29 mouse cellular contexts compared by ENCODE assay signal in genomic region chr6:129275624-129276203, GRCm38 (mm10). TPM values are rescaled to one million over a fixed set of nuclear protein-coding genes. Genes with fewer than 3 reads are reported as not detected.
DNase-seq lines count a peak whose midpoint lies in the region; ATAC-seq and TF ChIP-seq lines count a peak whose summit lies in the region.
"Had no signal": no experiment of that assay in that cellular context is flagged by ENCODE, and none has a peak within 500 bp of the region (broad histone marks: within the 10 kb centered on the region; RNA-seq: fewer than 3 reads in every experiment).

No protein-coding gene starts in this region.

- H3K27me3 ChIP-seq in spleen, adult 2 months (ENCODE audit: control insufficient read depth, insufficient read depth, low read length) = no peaks in the 10 kb centered on the region
- H3K27me3 ChIP-seq in CH12.LX (replicated peaks) = no peaks in the 10 kb centered on the region
- H3K27me3 ChIP-seq in splenic B cell, adult 2 months (ENCODE audit: control insufficient read depth, insufficient read depth, low read length, poor library complexity, severe bottlenecking) = no peaks in the 10 kb centered on the region
- H3K27me3 ChIP-seq: heart, embryonic 13.5 days; hindbrain, embryonic 13.5 days; liver, embryonic 13.5 days; neural tube, embryonic 12.5 days had no signal

- peaks cover 2% of the 10 kb centered on the region; the same call in 1 of the 2 replicates for H3K36me3 ChIP-seq in spleen, adult 2 months (ENCODE audit: control insufficient read depth, insufficient read depth, low read length)
- H3K36me3 ChIP-seq in CH12.LX (replicated peaks in 1 of 2; ENCODE audit: control insufficient read depth in 1 of 2, insufficient read depth in 1 of 2, low read length in 1 of 2) = peaks cover 11 to 22% of the 10 kb centered on the region in 2 experiments
- 0 out of 2 replicates have a peak, but pooled peaks cover 2% of the 10 kb centered on the region for H3K36me3 ChIP-seq in splenic B cell, adult 2 months (ENCODE audit: control insufficient read depth, insufficient read depth, low read length, poor library complexity, severe bottlenecking)
- H3K36me3 ChIP-seq: forebrain, embryonic 10.5 days; heart, embryonic 13.5 days; hindbrain, embryonic 13.5 days; liver, embryonic 13.5 days; neural tube, embryonic 12.5 days had no signal

- no peak overlapping the region; the same call in 1 of the 2 replicates for H3K4me3 ChIP-seq in spleen, adult 2 months (ENCODE audit: extremely low read depth, insufficient read depth, insufficient read length)
- H3K4me3 ChIP-seq in CH12.LX (replicated peaks in 1 of 3; ENCODE audit: low read depth in 2 of 3, low read length in 2 of 3, poor library complexity in 1 of 3) = peak overlapping the region; percentile 18 to 77 (median 43)
- H3K4me3 ChIP-seq: forebrain, embryonic 10.5 days; gastrocnemius, adult 2 months; heart, embryonic 13.5 days; hindbrain, embryonic 13.5 days; liver, embryonic 13.5 days; neural tube, embryonic 12.5 days had no signal

- no peaks in the 10 kb centered on the region for H3K9me3 ChIP-seq in CH12.LX (replicated peaks; ENCODE audit: low read length)
- H3K9me3 ChIP-seq: forebrain, embryonic 10.5 days; heart, embryonic 13.5 days; hindbrain, embryonic 13.5 days; liver, embryonic 13.5 days; neural tube, embryonic 12.5 days had no signal

- dilution Hi-C loops in CH12.LX (cut with MboI; ENCODE audit: extremely low pct_ligation_motif_present, extremely low pct_unique_long_range_greater_than_20kb, low sequenced_read_pairs) = no loop called here

- no peak; the same call in 1 of the 2 replicates for TF ChIP-seq RAD21 in CH12.LX (IDR thresholded peaks at IDR 0.05; ENCODE audit: low read depth, low read length)

- H3K27ac ChIP-seq in spleen, adult 2 months (ENCODE audit: insufficient read depth, low read length) = peak overlapping the region; percentile 30; the same call in 1 of the 2 replicates
- peak overlapping the region; percentile 96 for H3K27ac ChIP-seq in CH12.LX (ENCODE audit: insufficient read depth, low read depth)
- H3K27ac ChIP-seq: forebrain, embryonic 10.5 days; gastrocnemius, adult 2 months; heart, embryonic 13.5 days; hindbrain, embryonic 13.5 days; liver, embryonic 13.5 days; neural tube, embryonic 12.5 days had no signal

- no peak for TF ChIP-seq POLR2A in spleen, adult 2 months (IDR thresholded peaks at IDR 0.05; ENCODE audit: low read depth, low read length)
- TF ChIP-seq POLR2A in CH12.LX (IDR thresholded peaks at IDR 0.05; ENCODE audit: low read depth, low read length) = no peak

- TF ChIP-seq EP300 in CH12.LX (IDR thresholded peaks at IDR 0.05; ENCODE audit: low read length) = peak; percentile 84

- H3K79me2 ChIP-seq in CH12.LX (replicated peaks; ENCODE audit: control insufficient read depth, extremely low read depth, insufficient read depth, poor library complexity, severe bottlenecking) = peaks cover 33% of the 10 kb centered on the region

- WGBS in spleen, adult 2 months = 4% methylated on average over 3 of the region's 3 CpGs

- H3K9ac ChIP-seq in CH12.LX (ENCODE audit: insufficient read depth, low read depth) = peak overlapping the region; percentile 71
- H3K9ac ChIP-seq: forebrain, postnatal 0 days; heart, embryonic 13.5 days; hindbrain, embryonic 13.5 days; liver, embryonic 13.5 days; neural tube, embryonic 12.5 days had no signal

- peak; percentile 44 for ATAC-seq in inflammation-experienced regulatory T-cells, adult 6 months
- ATAC-seq: forebrain, postnatal 0 days; intestine, embryonic 16.5 days; lung, postnatal 0 days; midbrain, embryonic 16.5 days had no signal

- H3K4me1 ChIP-seq in spleen, adult 2 months (ENCODE audit: control insufficient read depth, insufficient read depth, insufficient read length) = peaks cover 3% of the 10 kb centered on the region; the same call in 1 of the 2 replicates
- H3K4me1 ChIP-seq in CH12.LX (ENCODE audit: control insufficient read depth in 1 of 2, insufficient read depth in 2 of 2) = peaks cover 8 to 21% of the 10 kb centered on the region in 2 experiments
- H3K4me1 ChIP-seq: forebrain, embryonic 10.5 days; heart, embryonic 13.5 days; hindbrain, embryonic 13.5 days; liver, embryonic 13.5 days; neural tube, embryonic 12.5 days had no signal

- no peak for DNase-seq in spleen, adult 2 months (ENCODE audit: low read depth in 1 of 2, low spot score in 2 of 2)
- DNase-seq in spleen, postnatal 4 days (ENCODE audit: low spot score in 2 of 2) = no peak
- DNase-seq in CH12.LX (ENCODE audit: extremely low read depth) = peak; percentile 69
- DNase-seq in splenic B cell, adult 2 months (ENCODE audit: low read depth, low spot score) = peak; percentile 50
- no peak for DNase-seq in lung, postnatal 10 days
- no peak for DNase-seq in neural tube, embryonic 10.5 days (ENCODE audit: extremely low spot score, low spot score)
- DNase-seq: adrenal gland, postnatal 14 days; cerebellum, adult 11 months; cerebellum, postnatal 10 days; embryo, embryonic 11 days; forebrain, postnatal 0 days; gastrocnemius, adult 2 months; heart, adult 11 months; kidney, postnatal 4 days; layer of hippocampus, adult 9-11 months; liver, embryonic 13.5 days had no signal

- H3K4me2 ChIP-seq in CH12.LX (ENCODE audit: insufficient read depth, low read depth, poor library complexity, severe bottlenecking) = peak overlapping the region; percentile 74; the same call in 1 of the 2 replicates
- H3K4me2 ChIP-seq: heart, embryonic 13.5 days; hindbrain, embryonic 13.5 days; neural tube, embryonic 12.5 days had no signal

- in situ Hi-C loops in CH12.LX (cut with MboI; ENCODE audit: low pct_ligation_motif_present, low pct_unique_long_range_greater_than_20kb, low sequenced_read_pairs) = no loop called here

- TF ChIP-seq CTCF in spleen, adult 2 months (IDR thresholded peaks at IDR 0.05; ENCODE audit: extremely low read depth, insufficient read depth, insufficient read length, insufficient replicate concordance) = no peak
- TF ChIP-seq CTCF in CH12.LX (conservative IDR thresholded peaks at IDR 0.05 in 1 of 2, IDR thresholded peaks at IDR 0.05 in 1 of 2; ENCODE audit: low read depth in 2 of 2, low read length in 2 of 2) = no peak

TF ChIP-seq in CH12.LX, 34 proteins besides CTCF, POLR2A, EP300 and RAD21 (continues in another document):
- TF ChIP-seq ZKSCAN1 (IDR thresholded peaks at IDR 0.05; ENCODE audit: borderline replicate concordance, low read depth, low read length) = no peak
- TF ChIP-seq ZNF384 (IDR thresholded peaks at IDR 0.05; ENCODE audit: low read depth, low read length) = 0 out of 2 replicates have a peak, but pooled peaks have one; percentile 12
- TF ChIP-seq JUND (conservative IDR thresholded peaks at IDR 0.05; ENCODE audit: low read depth, low read length) = peak; percentile 69; the same call in 1 of the 2 replicates
- TF ChIP-seq SIN3A (IDR thresholded peaks at IDR 0.05; ENCODE audit: low read length) = peak; percentile 82
- TF ChIP-seq ETS1 (conservative IDR thresholded peaks at IDR 0.05; ENCODE audit: low read depth, low read length) = peak; percentile 83
- peak; percentile 51; the same call in 1 of the 2 replicates for TF ChIP-seq MAX (IDR thresholded peaks at IDR 0.05; ENCODE audit: low read length)
- TF ChIP-seq IRF4 (IDR thresholded peaks at IDR 0.05; ENCODE audit: low read depth, low read length) = peak; percentile 85
- TF ChIP-seq KAT2A (IDR thresholded peaks at IDR 0.05; ENCODE audit: insufficient replicate concordance, low read length) = 0 out of 2 replicates have a peak, but pooled peaks have one; percentile 49
- no peak for TF ChIP-seq PAX5 (IDR thresholded peaks at IDR 0.05; ENCODE audit: low read length)
- TF ChIP-seq BHLHE40 (IDR thresholded peaks at IDR 0.05; ENCODE audit: low read depth, low read length) = peak; percentile 94
- peak; percentile 90 for TF ChIP-seq MEF2A (IDR thresholded peaks at IDR 0.05; ENCODE audit: borderline replicate concordance, low read depth, low read length)
- peak; percentile 10; the same call in 1 of the 2 replicates for TF ChIP-seq CHD2 (IDR thresholded peaks at IDR 0.05; ENCODE audit: low read length)
- no peak for TF ChIP-seq MAZ (IDR thresholded peaks at IDR 0.05; ENCODE audit: low read depth, low read length)
- peak; percentile 74 for TF ChIP-seq MXI1 (IDR thresholded peaks at IDR 0.05; ENCODE audit: low read depth, low read length)
- TF ChIP-seq USF1 (IDR thresholded peaks at IDR 0.05; ENCODE audit: low read depth, low read length) = no peak
- TF ChIP-seq TCF12 (IDR thresholded peaks at IDR 0.05; ENCODE audit: low read depth, low read length) = peak; percentile 58
- TF ChIP-seq MAFK (IDR thresholded peaks at IDR 0.05; ENCODE audit: insufficient replicate concordance, low read length) = 0 out of 2 replicates have a peak, but pooled peaks have one; percentile 46
- no peak; the same call in 1 of the 2 replicates for TF ChIP-seq HCFC1 (IDR thresholded peaks at IDR 0.05; ENCODE audit: low read depth, low read length)
- TF ChIP-seq MYC (IDR thresholded peaks at IDR 0.05; ENCODE audit: low read depth, low read length) = no peak; the same call in 1 of the 2 replicates
- TF ChIP-seq ELF1 (IDR thresholded peaks at IDR 0.05; ENCODE audit: low read depth, low read length) = no peak
- TF ChIP-seq RCOR1 (conservative IDR thresholded peaks at IDR 0.05; ENCODE audit: low read depth, low read length) = peak; percentile 75; the same call in 1 of the 2 replicates
- peak; percentile 83 for TF ChIP-seq CHD1 (IDR thresholded peaks at IDR 0.05; ENCODE audit: low read depth, low read length)
- TF ChIP-seq GABPA (IDR thresholded peaks at IDR 0.05; ENCODE audit: insufficient replicate concordance, low read depth, low read length) = no peak
- no peak for TF ChIP-seq USF2 (conservative IDR thresholded peaks at IDR 0.05; ENCODE audit: low read depth, low read length)
- no peak for TF ChIP-seq NRF1 (IDR thresholded peaks at IDR 0.05; ENCODE audit: low read depth, low read length)
- no peak for TF ChIP-seq NELFE (IDR thresholded peaks at IDR 0.05; ENCODE audit: low read depth, low read length)
- TF ChIP-seq POLR2AphosphoS2 (IDR thresholded peaks at IDR 0.05; ENCODE audit: low read depth, low read length) = no peak

RNA-seq across cellular contexts. Expression of gene Cd69, which starts 0.5 kb away (rescaled TPM):
- polyA plus RNA-seq in spleen, adult 2 months (2012; rRNA removed) = 4.4 and 5.0 TPM in 2 replicates
- total RNA-seq in CH12.LX (2012; rRNA removed) (112 and 132 TPM in 2 replicates), CH12.LX (2014; rRNA removed) (229 and 269 TPM in 2 replicates)
- 71.2 and 71.3 TPM in 2 replicates for polyA plus RNA-seq in CH12.LX (2012; ENCODE audit: insufficient read length, low read depth)
- 100 to 1,000 TPM; 152 to 264 (median 175) TPM for polyA plus RNA-seq in inflammation-experienced regulatory T-cells, adult 6 months (2017; shearing (Covaris generic))
- total RNA-seq: forebrain, postnatal 0 days; gastrocnemius, adult 2 months; left cerebral cortex, adult 8-10 months had no signal
- polyA plus RNA-seq: heart, embryonic 13.5 days; hindbrain, embryonic 13.5 days; midbrain, embryonic 16.5 days; neural tube, embryonic 12.5 days had no signal

RNA-seq across cellular contexts. Expression of gene 4922502D21Rik, which starts 55.9 kb away (rescaled TPM):
- not detected in 2 replicates for polyA plus RNA-seq in spleen, adult 2 months (2012; rRNA removed)
- total RNA-seq in CH12.LX (2012; rRNA removed) (2.0 and 2.8 TPM in 2 replicates), CH12.LX (2014; rRNA removed) (0.23 and 0.42 TPM in 2 replicates)
- polyA plus RNA-seq in CH12.LX (2012; ENCODE audit: insufficient read length, low read depth) = 0.46 and 0.61 TPM in 2 replicates
- not detected for polyA plus RNA-seq in inflammation-experienced regulatory T-cells, adult 6 months (2017; shearing (Covaris generic))
- total RNA-seq: adrenal gland, postnatal 14 days; forebrain, postnatal 0 days; gastrocnemius, adult 2 months; heart, postnatal 25 days; left cerebral cortex, adult 8-10 months had no signal
- polyA plus RNA-seq: embryonic facial prominence, embryonic 14.5 days; forebrain, embryonic 10.5 days; forebrain, postnatal 0 days; heart, embryonic 13.5 days; hindbrain, embryonic 13.5 days; intestine, embryonic 16.5 days; kidney, embryonic 14.5 days; limb, embryonic 11.5 days; liver, embryonic 13.5 days; lung, postnatal 0 days; midbrain, embryonic 16.5 days; neural tube, embryonic 12.5 days had no signal

Comparison
In these comparisons a context has a peak if more than half of its experiments do, and no peak if none do; other contexts are left out.
1. DNase-seq: peak in CH12.LX (single experiment) and splenic B cell, adult 2 months (single experiment); none in spleen, adult 2 months (0 of 2), spleen, postnatal 4 days (0 of 2), lung, postnatal 10 days (single experiment) and neural tube, embryonic 10.5 days (single experiment).
2. RNA of gene Cd69, which starts 0.5 kb away (polyA plus RNA-seq): 152 to 264 TPM in inflammation-experienced regulatory T-cells, adult 6 months and 71.2 to 71.3 TPM in CH12.LX; 4.4 to 5.0 TPM in spleen, adult 2 months; every median in the first group is over 10 times any median in the second.